In the genomic region with DNA sequence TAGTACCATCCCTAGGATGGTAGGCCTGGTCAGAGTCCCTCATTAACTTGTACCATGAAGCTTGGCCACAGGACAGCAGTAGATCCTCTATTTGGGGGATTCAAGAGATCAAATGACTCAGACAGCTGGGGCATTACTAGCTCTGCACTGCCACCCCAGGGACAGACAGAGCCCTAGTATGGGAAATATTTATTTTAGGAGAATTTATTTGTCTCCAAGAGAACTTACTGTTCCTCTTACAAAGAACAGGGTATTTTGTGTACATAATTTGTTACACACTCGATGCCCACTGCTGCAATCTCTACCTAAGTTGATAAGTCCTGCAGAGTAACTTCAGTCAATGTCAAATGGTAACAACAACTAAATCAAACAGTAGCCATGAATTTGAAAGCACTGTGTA, we compare ENCODE assay signal across 7 mouse cellular contexts. TPM values are rescaled to one million over a fixed set of nuclear protein-coding genes. Genes with fewer than 3 reads are reported as not detected.
DNase-seq lines count a peak whose midpoint lies in the region; ATAC-seq and TF ChIP-seq lines count a peak whose summit lies in the region.
"Not testable (repeated sequence)": the region's sequence is repeated elsewhere in the genome, so short reads cannot be mapped to it uniquely, and the experiment has no call there.

No protein-coding gene starts in this region.

- H3K36me3 ChIP-seq in heart, embryonic 12.5 days; hindbrain, postnatal 0 days (ENCODE audit: insufficient read depth, low read length); kidney, postnatal 0 days (ENCODE audit: insufficient read depth, low read length); liver, embryonic 14.5 days (replicated peaks; ENCODE audit: control insufficient read depth, insufficient read depth, low read depth); neural tube, embryonic 13.5 days: not testable (repeated sequence)

- ATAC-seq in erythroid progenitor cell, adult 5-6 weeks (replicated peaks; ENCODE audit: low FRiP score, poor library complexity, severe bottlenecking): 0 out of 2 replicates have a peak, but pooled peaks have one; percentile 21
- ATAC-seq in heart, embryonic 12.5 days (ENCODE audit: insufficient number of reproducible peaks, low FRiP score): peak; percentile 53
- peak; percentile 43; the same call in 1 of the 2 replicates for ATAC-seq in hindbrain, postnatal 0 days
- ATAC-seq in kidney, postnatal 0 days (replicated peaks; ENCODE audit: low FRiP score, low read depth): peak; percentile 35; the same call in 1 of the 2 replicates
- peak; percentile 26; the same call in 1 of the 2 replicates for ATAC-seq in liver, embryonic 14.5 days (ENCODE audit: insufficient read depth)
- peak; percentile 55; the same call in 1 of the 2 replicates for ATAC-seq in megakaryocyte-erythroid progenitor cell, adult 5-6 weeks (replicated peaks; ENCODE audit: low FRiP score, low TSS enrichment, poor library complexity, severe bottlenecking)
- 0 out of 2 replicates have a peak, but pooled peaks have one; percentile 36 for ATAC-seq in neural tube, embryonic 13.5 days (ENCODE audit: low read depth)

- not testable (repeated sequence) for H3K9ac ChIP-seq in heart, embryonic 12.5 days; hindbrain, postnatal 0 days (replicated peaks; ENCODE audit: low read length); kidney, postnatal 0 days (ENCODE audit: low read depth, low read length); liver, embryonic 14.5 days (replicated peaks); neural tube, embryonic 13.5 days

- DNase-seq in hindbrain, postnatal 0 days (ENCODE audit: low spot score); kidney, postnatal 0 days (ENCODE audit: low spot score); liver, embryonic 14.5 days (ENCODE audit: low read depth in 3 of 3, low spot score in 3 of 3): not testable (repeated sequence)

- not testable (repeated sequence) for H3K27me3 ChIP-seq in heart, embryonic 12.5 days (replicated peaks); hindbrain, postnatal 0 days (ENCODE audit: insufficient read depth, low read length); kidney, postnatal 0 days (ENCODE audit: insufficient read depth, low read length); liver, embryonic 14.5 days (ENCODE audit: control insufficient read depth, insufficient read depth, low read length); neural tube, embryonic 13.5 days

- 76% methylated on average over 1 of the region's 1 CpGs for WGBS in heart, embryonic 12.5 days
- 77% methylated on average over 1 of the region's 1 CpGs for WGBS in hindbrain, postnatal 0 days
- WGBS in kidney, postnatal 0 days: 89% methylated on average over 1 of the region's 1 CpGs
- WGBS in liver, embryonic 14.5 days (ENCODE audit: insufficient replicate concordance): 72% methylated on average over 1 of the region's 1 CpGs
- WGBS in neural tube, embryonic 13.5 days: 92% methylated on average over 1 of the region's 1 CpGs

- TF ChIP-seq CTCF in hindbrain, postnatal 0 days (IDR thresholded peaks at IDR 0.05; ENCODE audit: low read depth); kidney, postnatal 0 days (IDR thresholded peaks at IDR 0.05; ENCODE audit: low read depth); liver, embryonic 14.5 days (IDR thresholded peaks at IDR 0.05; ENCODE audit: low read depth): not testable (repeated sequence)

- not testable (repeated sequence) for H3K9me3 ChIP-seq in heart, embryonic 12.5 days (replicated peaks); hindbrain, postnatal 0 days (ENCODE audit: low read length); kidney, postnatal 0 days (replicated peaks; ENCODE audit: low read length); liver, embryonic 14.5 days (ENCODE audit: control insufficient read depth, low read length)
- peaks cover 16% of the 10 kb centered on the region for H3K9me3 ChIP-seq in neural tube, embryonic 13.5 days

- not testable (repeated sequence) for TF ChIP-seq EP300 in liver, embryonic 14.5 days (IDR thresholded peaks at IDR 0.05; ENCODE audit: low read depth)

- not testable (repeated sequence) for H3K27ac ChIP-seq in heart, embryonic 12.5 days (ENCODE audit: poor library complexity, severe bottlenecking); hindbrain, postnatal 0 days; kidney, postnatal 0 days; liver, embryonic 14.5 days; neural tube, embryonic 13.5 days (replicated peaks)

- H3K4me3 ChIP-seq in heart, embryonic 12.5 days; hindbrain, postnatal 0 days (ENCODE audit: low read length); kidney, postnatal 0 days (replicated peaks; ENCODE audit: low read depth, low read length); liver, embryonic 14.5 days (ENCODE audit: insufficient read depth in 1 of 2, low read depth in 2 of 2, low read length in 2 of 2); neural tube, embryonic 13.5 days: not testable (repeated sequence)

- H3K4me2 ChIP-seq in heart, embryonic 12.5 days; hindbrain, postnatal 0 days (ENCODE audit: low read depth, low read length); kidney, postnatal 0 days (ENCODE audit: low read length); liver, embryonic 14.5 days (ENCODE audit: low read depth); neural tube, embryonic 13.5 days: not testable (repeated sequence)

- H3K4me1 ChIP-seq in heart, embryonic 12.5 days (replicated peaks); hindbrain, postnatal 0 days (ENCODE audit: insufficient read depth, low read length); kidney, postnatal 0 days (replicated peaks; ENCODE audit: insufficient read depth, low read length); liver, embryonic 14.5 days (replicated peaks; ENCODE audit: control insufficient read depth in 2 of 2, insufficient read depth in 2 of 2, low read length in 1 of 2); neural tube, embryonic 13.5 days (replicated peaks): not testable (repeated sequence)

RNA-seq across cellular contexts. Expression of gene Zfp991, which starts 55.0 kb away (rescaled TPM):
- 5.9 and 7.9 TPM in 2 replicates for total RNA-seq in erythroid progenitor cell, adult 5-6 weeks (2015; ENCODE audit: low replicate concordance)
- 5.1 and 16.9 TPM in 2 replicates for total RNA-seq in erythroid progenitor cell, adult 5-6 weeks (2017; ENCODE audit: low replicate concordance)
- 6.9 and 7.8 TPM in 2 replicates for polyA plus RNA-seq in heart, embryonic 12.5 days (2016; fragmentation: Nextera tagmentation; extraction: Ambion mirVana)
- total RNA-seq in hindbrain, postnatal 0 days (2014; rRNA removed): 3.0 TPM in 2 replicates
- 4.9 and 6.5 TPM in 2 replicates for polyA plus RNA-seq in hindbrain, postnatal 0 days (2015; fragmentation: Nextera tagmentation; extraction: Ambion mirVana)
- polyA plus RNA-seq in kidney, postnatal 0 days (2015; fragmentation: Nextera tagmentation; extraction: Ambion mirVana): 8.4 and 9.5 TPM in 2 replicates
- 0.94 and 2.6 TPM in 2 replicates for polyA plus RNA-seq in liver, embryonic 14.5 days (2012; rRNA removed)
- polyA plus RNA-seq in liver, embryonic 14.5 days (2014; fragmentation: Nextera tagmentation; extraction: Ambion mirVana): 5.5 and 8.1 TPM in 2 replicates
- 27.2 and 31.3 TPM in 2 replicates for total RNA-seq in megakaryocyte-erythroid progenitor cell, adult 5-6 weeks (2014; fragmentation: Nextera tagmentation)
- total RNA-seq in megakaryocyte-erythroid progenitor cell, adult 5-6 weeks (2017): 28.8 and 37.5 TPM in 2 replicates
- polyA plus RNA-seq in neural tube, embryonic 13.5 days (2015; fragmentation: Nextera tagmentation; extraction: Ambion mirVana): 6.0 and 6.4 TPM in 2 replicates
